Mouse (Mus musculus) macrophage (primary cell): Measurements from ENCODE around the gene Igtp. TPM values are rescaled to one million over a fixed set of nuclear protein-coding genes. Genes with fewer than 3 reads are reported as not detected.

ENCODE experiments used
- polyA plus RNA-seq: library from polyadenylated mRNA; stranded (reverse); fragments of 250-400 nt; gene quantifications from 3 replicates; pipeline ENCODE4 v1.2.4, GENCODE M21; 2018; ENCODE audit warnings: inconsistent platforms

The Igtp gene
- polyA plus RNA-seq, 1 experiment from 2014 or later: 25.7 TPM

Other genes with a start within 250 kb of the Igtp start
- 48.8 to 67.1 TPM (median 59.1 TPM) in 3 replicates for gene Larp1, start 190.5 kb upstream of the Igtp start, polyA plus RNA-seq
- not detected in 3 replicates for gene Gm12248, start 106.4 kb upstream of the Igtp start, polyA plus RNA-seq
- 35.8 to 41.5 TPM (median 36.2 TPM) in 3 replicates for gene Cnot8, start 95.4 kb upstream of the Igtp start, polyA plus RNA-seq
- gene Gemin5, start 31.0 kb upstream of the Igtp start, polyA plus RNA-seq: 4.7 to 12.0 TPM (median 5.4 TPM) in 3 replicates
- 36.9 to 51.5 TPM (median 42.8 TPM) in 3 replicates for gene Mrpl22, start 27.9 kb upstream of the Igtp start, polyA plus RNA-seq
- 32.0 to 97.2 TPM (median 40.6 TPM) in 3 replicates for gene Irgm2, start 62 bp downstream of the Igtp start, polyA plus RNA-seq
- gene 4930438A08Rik, start 75.2 kb downstream of the Igtp start, polyA plus RNA-seq: 0.17 TPM in 1 of 3 replicates, not detected in the others
- gene Zfp692, start 107.5 kb downstream of the Igtp start, polyA plus RNA-seq: 2.9 to 5.3 TPM (median 4.7 TPM) in 3 replicates
- gene Zfp672, start 130.8 kb downstream of the Igtp start, polyA plus RNA-seq: 7.9 to 19.4 TPM (median 9.7 TPM) in 3 replicates
- gene Sh3bp5l, start 131.2 kb downstream of the Igtp start, polyA plus RNA-seq: 6.4 to 11.1 TPM (median 8.6 TPM) in 3 replicates
- not detected in 3 replicates for gene Lypd8, start 179.5 kb downstream of the Igtp start, polyA plus RNA-seq
- not detected in 3 replicates for gene 1810065E05Rik, start 221.6 kb downstream of the Igtp start, polyA plus RNA-seq
- gene Gm12253, start 233.0 kb downstream of the Igtp start, polyA plus RNA-seq: not detected in 3 replicates